Mouse (Mus musculus) ES-E14 (cell line): ENCODE data around the gene Imp4. TPM values are rescaled to one million over a fixed set of nuclear protein-coding genes. Genes with fewer than 3 reads are reported as not detected.

ENCODE experiments used
- DNase-seq: peaks from one replicate; pipeline ENCODE4 v3.0.0-alpha.2; 2013; ENCODE audit warnings: low read depth, low spot score
- H3K27ac ChIP-seq: 2 replicates; pipeline ENCODE4 v1.5.1; 2012; ENCODE audit warnings: low read depth, mild to moderate bottlenecking, low read length, moderate library complexity, mixed read lengths; ENCODE audit not compliant: poor library complexity, insufficient read depth, severe bottlenecking
- H3K36me3 ChIP-seq: 2 replicates; pipeline ENCODE4 v1.6.1; 2012; ENCODE audit warnings: mild to moderate bottlenecking, low read length, moderate library complexity, mixed read lengths; ENCODE audit not compliant: control insufficient read depth, poor library complexity, insufficient read depth, severe bottlenecking
- H3K4me1 ChIP-seq, 2 experiments: fragments of 150-350 bp in 1 of 2; sonication (generic) in 1 of 2; 2 replicates each; pipeline ENCODE4 v1.6.1; 2012; ENCODE audit warnings: low read length in 2 of 2, mild to moderate bottlenecking in 1 of 2, mixed read lengths in 1 of 2; ENCODE audit not compliant: control insufficient read depth in 2 of 2, insufficient read depth in 2 of 2, poor library complexity in 1 of 2
- H3K4me3 ChIP-seq, 2 experiments: fragments of 150-350 bp in 1 of 2; sonication (generic) in 1 of 2; 2 replicates each; pipeline ENCODE4 v1.5.1; 2012; ENCODE audit warnings: low read length in 2 of 2, low read depth in 1 of 2, mild to moderate bottlenecking in 1 of 2, mixed read lengths in 1 of 2; ENCODE audit not compliant: insufficient read depth in 1 of 2, poor library complexity in 1 of 2, severe bottlenecking in 1 of 2
- H3K9ac ChIP-seq: 2 replicates; pipeline ENCODE4 v1.6.1; 2012; ENCODE audit warnings: low read depth, mild to moderate bottlenecking, low read length, mixed read lengths; ENCODE audit not compliant: poor library complexity, insufficient read depth, severe bottlenecking
- H3K9me3 ChIP-seq: fragments of 150-350 bp; sonication (generic); 2 replicates; pipeline ENCODE4 v1.6.1; 2012; ENCODE audit warnings: low read depth, mild to moderate bottlenecking, low read length; ENCODE audit not compliant: control insufficient read depth, insufficient read depth
- CHD2 ChIP-seq: IDR thresholded peaks from 2 replicates; pipeline ENCODE4 v1.6.1; 2014; ENCODE audit warnings: mild to moderate bottlenecking, low read depth, low read length, inconsistent platforms
- HCFC1 ChIP-seq: IDR thresholded peaks from 2 replicates; pipeline ENCODE4 v1.6.1; 2012; ENCODE audit warnings: low read length, inconsistent platforms, borderline replicate concordance; ENCODE audit not compliant: insufficient read depth
- MAFK ChIP-seq: IDR thresholded peaks from 2 replicates; pipeline ENCODE4 v1.6.1; 2014; ENCODE audit warnings: mild to moderate bottlenecking, low read depth, low read length, inconsistent platforms; ENCODE audit not compliant: insufficient read depth
- ZC3H11A ChIP-seq: IDR thresholded peaks from 2 replicates; pipeline ENCODE4 v1.6.1; 2012; ENCODE audit warnings: low read depth, mild to moderate bottlenecking, inconsistent platforms, low read length, borderline replicate concordance
- ZNF384 ChIP-seq: IDR thresholded peaks from 2 replicates; pipeline ENCODE4 v1.6.1; 2012; ENCODE audit warnings: low read depth, low read length, inconsistent platforms
- in situ Hi-C, 2 experiments: fragments of 600-800 bp; cut with MboI; formaldehyde crosslinking; loops; one replicate each; pipeline ENCODE4 v1.15.1; 2025; ENCODE audit warnings: low sequenced_read_pairs in 2 of 2, inconsistent platforms in 1 of 2; ENCODE audit not compliant: unreplicated experiment in 2 of 2
- total RNA-seq: library from RNA; depleted of rRNA; stranded (reverse); fragments of 300-350 nt; gene quantifications from 2 replicates; pipeline ENCODE4 v1.2.3, GENCODE M21; 2012

Imp4 gene
- total RNA-seq, 1 experiment, result 111 TPM

GRCm38 (mm10) chr1:34465445-34465844 is 25.8 kb downstream of the Imp4 start:
- no peaks in the 10 kb centered on the region for H3K9me3 ChIP-seq
- H3K9ac ChIP-seq, result no peak overlapping the region
- H3K4me3 ChIP-seq, result no peak overlapping the region
- H3K36me3 ChIP-seq, result no peaks in the 10 kb centered on the region
- TF ChIP-seq CHD2, result no peak
- TF ChIP-seq ZC3H11A, result no peak
- no peak for TF ChIP-seq MAFK
- no peak for TF ChIP-seq ZNF384
- TF ChIP-seq HCFC1, result no peak
- in situ Hi-C loops, result no loop called here
- H3K4me1 ChIP-seq, result peaks cover 2 to 13% of the 10 kb centered on the region in 2 experiments; a peak in 3 of 4 replicates
- no peak for DNase-seq
- H3K27ac ChIP-seq, result no peak overlapping the region

DNA sequence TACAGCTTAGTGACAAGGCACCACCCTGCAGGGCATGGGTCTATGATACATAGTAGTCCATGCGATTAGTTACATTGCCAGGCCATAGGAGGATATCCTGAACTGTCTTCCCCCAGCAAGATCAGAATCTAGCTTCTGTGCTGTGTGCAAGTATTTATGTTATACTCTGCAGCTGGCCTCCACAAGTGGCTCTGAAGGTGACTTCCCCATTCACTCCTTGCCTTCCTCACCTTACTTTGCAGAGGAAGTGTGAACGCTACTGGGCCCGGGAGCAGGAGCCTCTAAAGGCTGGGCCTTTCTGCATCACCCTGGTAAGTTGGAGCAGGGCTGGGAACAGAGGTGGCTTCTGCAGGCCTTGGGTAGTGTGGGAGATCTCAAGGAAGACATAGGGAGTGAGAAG is 28.4 kb downstream of the Imp4 start:
- Histone ChIP-seq H3K27ac (peak overlapping the region; percentile 67), H3K9me3 (no peaks in the 10 kb centered on the region), H3K4me1 (peaks cover 2 to 18% of the 10 kb centered on the region in 2 experiments; a peak in 3 of 4 replicates), H3K4me3 (no peak overlapping the region), H3K9ac (0 out of 2 replicates have a peak overlapping the region, but pooled peaks have one; percentile 5), H3K36me3 (no peaks in the 10 kb centered on the region)
- in situ Hi-C loops, result no loop called here
- DNase-seq, result no peak
- no peak for TF ChIP-seq ZNF384

GRCm38 (mm10) chr1:34468500-34468899 is 28.8 kb downstream of the Imp4 start:
- Histone ChIP-seq H3K27ac (peak overlapping the region; percentile 67; the same call in 1 of the 2 replicates), H3K4me3 (no peak overlapping the region), H3K36me3 (no peaks in the 10 kb centered on the region), H3K4me1 (peaks cover 2 to 21% of the 10 kb centered on the region in 2 experiments; a peak in 3 of 4 replicates), H3K9me3 (no peaks in the 10 kb centered on the region), H3K9ac (0 out of 2 replicates have a peak overlapping the region, but pooled peaks have one; percentile 5)
- no peak for TF ChIP-seq CHD2
- TF ChIP-seq MAFK, result no peak
- TF ChIP-seq ZC3H11A, result no peak
- no peak for TF ChIP-seq ZNF384
- no peak for TF ChIP-seq HCFC1
- in situ Hi-C loops, result no loop called here
- no peak for DNase-seq

GRCm38 (mm10) chr1:34469801-34470200 is 30.1 kb downstream of the Imp4 start:
- Histone ChIP-seq H3K27ac (no peak overlapping the region), H3K36me3 (no peaks in the 10 kb centered on the region), H3K4me1 (peaks cover 2 to 22% of the 10 kb centered on the region in 2 experiments; a peak in 3 of 4 replicates), H3K9me3 (no peaks in the 10 kb centered on the region), H3K9ac (no peak overlapping the region), H3K4me3 (no peak overlapping the region)
- in situ Hi-C loops, result no loop called here
- TF ChIP-seq CHD2 (no peak), MAFK (no peak), HCFC1 (no peak), ZNF384 (no peak), ZC3H11A (no peak)
- no peak for DNase-seq
